Mouse (Mus musculus) lung, postnatal 0 days (tissue): ENCODE data around the gene Atr.

Experiments
- CTCF ChIP-seq: IDR thresholded peaks from 2 replicates; pipeline ENCODE4 v1.5.1; 2016; ENCODE audit warnings: antibody characterized with exemption, mild to moderate bottlenecking
- EP300 ChIP-seq: IDR thresholded peaks from 2 replicates; pipeline ENCODE4 v1.6.1; 2016; ENCODE audit warnings: antibody characterized with exemption, mild to moderate bottlenecking, control low read depth

GRCm38 (mm10) chr9:95851671-95852070 is 5.7 kb upstream of the Atr start:
- TF ChIP-seq CTCF (no peak), EP300 (no peak)
